23 mouse cellular contexts compared by ENCODE assay signal in the genomic region with DNA sequence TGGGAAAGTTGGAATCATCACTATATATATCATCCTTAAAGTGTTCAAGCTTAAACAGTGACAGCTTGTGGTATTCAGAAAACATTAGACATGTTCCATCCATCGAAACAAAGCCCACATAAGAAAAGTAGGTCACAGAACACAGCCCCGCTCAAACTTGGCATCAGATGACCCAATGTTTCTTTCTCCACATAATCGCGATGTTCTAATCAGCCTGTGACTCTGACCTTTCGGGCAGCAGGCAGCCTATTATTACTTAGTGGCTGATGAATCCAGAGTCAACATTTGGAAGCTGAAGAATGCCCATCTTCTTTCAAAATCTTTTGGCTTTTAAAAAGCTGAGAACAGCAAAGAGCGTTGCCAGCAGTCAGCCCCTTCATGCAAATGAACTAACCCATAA.
A peak's percentile ranks its signal among the peaks of the same experiment; 100 is the strongest.
DNase-seq lines count a peak whose midpoint lies in the region; ATAC-seq and TF ChIP-seq lines count a peak whose summit lies in the region.
"Had no signal": no experiment of that assay in that cellular context is flagged by ENCODE, and none has a peak within 500 bp of the region (broad histone marks: within the 10 kb centered on the region; RNA-seq: fewer than 3 reads in every experiment).

No protein-coding gene starts in this region.

- H3K27ac ChIP-seq in hindbrain, postnatal 0 days, result no peak overlapping the region; the same call in 1 of the 2 replicates
- H3K27ac ChIP-seq in hindbrain, embryonic 14.5 days, result no peak overlapping the region
- H3K27ac ChIP-seq: embryonic facial prominence, embryonic 12.5 days; heart, embryonic 13.5 days; hindbrain, embryonic 13.5 days; kidney, embryonic 15.5 days; stomach, embryonic 15.5 days had no signal

- no peaks in the 10 kb centered on the region for H3K36me3 ChIP-seq in hindbrain, postnatal 0 days (ENCODE audit: insufficient read depth, low read length)
- H3K36me3 ChIP-seq in hindbrain, embryonic 14.5 days (replicated peaks; ENCODE audit: control insufficient read depth, insufficient read depth), result no peaks in the 10 kb centered on the region
- H3K36me3 ChIP-seq: embryonic facial prominence, embryonic 12.5 days; heart, embryonic 13.5 days; hindbrain, embryonic 13.5 days; kidney, embryonic 15.5 days; stomach, embryonic 15.5 days had no signal

- no peaks in the 10 kb centered on the region for H3K4me1 ChIP-seq in hindbrain, postnatal 0 days (ENCODE audit: insufficient read depth, low read length)
- no peaks in the 10 kb centered on the region for H3K4me1 ChIP-seq in hindbrain, embryonic 14.5 days (replicated peaks; ENCODE audit: control insufficient read depth, insufficient read depth, low read length)
- H3K4me1 ChIP-seq: hindbrain, embryonic 13.5 days; stomach, embryonic 15.5 days had no signal

- no peak overlapping the region for H3K4me2 ChIP-seq in hindbrain, postnatal 0 days (ENCODE audit: low read depth, low read length)
- no peak overlapping the region for H3K4me2 ChIP-seq in hindbrain, embryonic 14.5 days (replicated peaks)
- H3K4me2 ChIP-seq: embryonic facial prominence, embryonic 12.5 days; heart, embryonic 13.5 days; hindbrain, embryonic 13.5 days; kidney, embryonic 15.5 days; stomach, embryonic 15.5 days had no signal

- no peak for TF ChIP-seq CTCF in hindbrain, postnatal 0 days (IDR thresholded peaks at IDR 0.05; ENCODE audit: low read depth)

- H3K9me3 ChIP-seq in hindbrain, postnatal 0 days (ENCODE audit: low read length), result no peaks in the 10 kb centered on the region
- H3K9me3 ChIP-seq in hindbrain, embryonic 14.5 days (ENCODE audit: control insufficient read depth, low read length), result no peaks in the 10 kb centered on the region
- H3K9me3 ChIP-seq: embryonic facial prominence, embryonic 12.5 days; heart, embryonic 13.5 days; hindbrain, embryonic 13.5 days; kidney, embryonic 15.5 days; stomach, embryonic 15.5 days had no signal

- DNase-seq in cerebellum, adult 9-10 months, result peak; percentile 5
- DNase-seq in cerebellum, postnatal 4 days (ENCODE audit: low spot score in 2 of 2), result no peak
- peak; percentile 29 for DNase-seq in hindbrain, postnatal 0 days (ENCODE audit: low spot score)
- no peak for DNase-seq in hindbrain, embryonic 14.5 days (ENCODE audit: low spot score)
- peak; percentile 59 for DNase-seq in lung, postnatal 10 days
- DNase-seq in lung, postnatal 14 days, result no peak
- DNase-seq in lung, postnatal 4 days, result peak; percentile 36 to 75
- no peak for DNase-seq in spleen, postnatal 10 days (ENCODE audit: low spot score in 2 of 2)
- DNase-seq: adrenal gland, adult 2 months; gastrocnemius, postnatal 10 days; heart, adult 11 months; kidney, postnatal 4 days; midbrain, embryonic 14.5 days; right cerebral cortex, postnatal 14 days; spleen, adult 18-20 months had no signal

- no peak overlapping the region for H3K4me3 ChIP-seq in hindbrain, postnatal 0 days (ENCODE audit: low read length)
- H3K4me3 ChIP-seq in hindbrain, embryonic 14.5 days (replicated peaks; ENCODE audit: low read length), result no peak overlapping the region
- H3K4me3 ChIP-seq: embryonic facial prominence, embryonic 12.5 days; erythroblast, embryonic 14.5 days; heart, embryonic 13.5 days; hindbrain, embryonic 13.5 days; kidney, embryonic 15.5 days; myocyte; stomach, embryonic 15.5 days had no signal

- peak; percentile 77; the same call in 1 of the 2 replicates for ATAC-seq in hindbrain, postnatal 0 days
- ATAC-seq in hindbrain, embryonic 14.5 days (ENCODE audit: low FRiP score), result no peak
- ATAC-seq: intestine, postnatal 0 days had no signal

- WGBS in hindbrain, postnatal 0 days, result 46% methylated on average over 6 of the region's 6 CpGs
- WGBS in hindbrain, embryonic 14.5 days, result 56% methylated on average over 6 of the region's 6 CpGs

- H3K27me3 ChIP-seq in hindbrain, postnatal 0 days (ENCODE audit: insufficient read depth, low read length), result no peaks in the 10 kb centered on the region
- H3K27me3 ChIP-seq in hindbrain, embryonic 14.5 days (ENCODE audit: control insufficient read depth, insufficient read depth, low read length), result no peaks in the 10 kb centered on the region
- H3K27me3 ChIP-seq: embryonic facial prominence, embryonic 12.5 days; heart, embryonic 13.5 days; hindbrain, embryonic 13.5 days; kidney, embryonic 15.5 days; stomach, embryonic 15.5 days had no signal

- H3K9ac ChIP-seq in hindbrain, postnatal 0 days (replicated peaks; ENCODE audit: low read length), result no peak overlapping the region
- no peak overlapping the region for H3K9ac ChIP-seq in hindbrain, embryonic 14.5 days
- H3K9ac ChIP-seq: embryonic facial prominence, embryonic 12.5 days; heart, embryonic 13.5 days; hindbrain, embryonic 13.5 days; kidney, embryonic 15.5 days; stomach, embryonic 15.5 days had no signal

Comparison
In these comparisons a context has a peak if more than half of its experiments do, and no peak if none do; other contexts are left out.
1. DNase-seq: peak in cerebellum, adult 9-10 months (single experiment), hindbrain, postnatal 0 days (single experiment), lung, postnatal 10 days (single experiment) and lung, postnatal 4 days (2 of 2); none in cerebellum, postnatal 4 days (0 of 2), hindbrain, embryonic 14.5 days (single experiment), lung, postnatal 14 days (single experiment) and spleen, postnatal 10 days (0 of 2).